Mouse (Mus musculus) ES-E14 (cell line): ENCODE results near the gene Sult6b2. TPM values are rescaled to one million over a fixed set of nuclear protein-coding genes. Genes with fewer than 3 reads are reported as not detected.

Source experiments
- DNase-seq: peaks from one replicate; pipeline ENCODE4 v3.0.0-alpha.2; 2013; ENCODE audit warnings: low read depth, low spot score
- H3K27ac ChIP-seq: 2 replicates; pipeline ENCODE4 v1.5.1; 2012; ENCODE audit warnings: low read depth, mild to moderate bottlenecking, low read length, moderate library complexity, mixed read lengths; ENCODE audit not compliant: poor library complexity, insufficient read depth, severe bottlenecking
- H3K36me3 ChIP-seq: 2 replicates; pipeline ENCODE4 v1.6.1; 2012; ENCODE audit warnings: mild to moderate bottlenecking, low read length, moderate library complexity, mixed read lengths; ENCODE audit not compliant: control insufficient read depth, poor library complexity, insufficient read depth, severe bottlenecking
- H3K4me1 ChIP-seq, 2 experiments: fragments of 150-350 bp in 1 of 2; sonication (generic) in 1 of 2; 2 replicates each; pipeline ENCODE4 v1.6.1; 2012; ENCODE audit warnings: low read length in 2 of 2, mild to moderate bottlenecking in 1 of 2, mixed read lengths in 1 of 2; ENCODE audit not compliant: control insufficient read depth in 2 of 2, insufficient read depth in 2 of 2, poor library complexity in 1 of 2
- H3K4me3 ChIP-seq, 2 experiments: fragments of 150-350 bp in 1 of 2; sonication (generic) in 1 of 2; 2 replicates each; pipeline ENCODE4 v1.5.1; 2012; ENCODE audit warnings: low read length in 2 of 2, low read depth in 1 of 2, mild to moderate bottlenecking in 1 of 2, mixed read lengths in 1 of 2; ENCODE audit not compliant: insufficient read depth in 1 of 2, poor library complexity in 1 of 2, severe bottlenecking in 1 of 2
- H3K9ac ChIP-seq: 2 replicates; pipeline ENCODE4 v1.6.1; 2012; ENCODE audit warnings: low read depth, mild to moderate bottlenecking, low read length, mixed read lengths; ENCODE audit not compliant: poor library complexity, insufficient read depth, severe bottlenecking
- H3K9me3 ChIP-seq: fragments of 150-350 bp; sonication (generic); 2 replicates; pipeline ENCODE4 v1.6.1; 2012; ENCODE audit warnings: low read depth, mild to moderate bottlenecking, low read length; ENCODE audit not compliant: control insufficient read depth, insufficient read depth
- CHD2 ChIP-seq: IDR thresholded peaks from 2 replicates; pipeline ENCODE4 v1.6.1; 2014; ENCODE audit warnings: mild to moderate bottlenecking, low read depth, low read length, inconsistent platforms
- HCFC1 ChIP-seq: IDR thresholded peaks from 2 replicates; pipeline ENCODE4 v1.6.1; 2012; ENCODE audit warnings: low read length, inconsistent platforms, borderline replicate concordance; ENCODE audit not compliant: insufficient read depth
- MAFK ChIP-seq: IDR thresholded peaks from 2 replicates; pipeline ENCODE4 v1.6.1; 2014; ENCODE audit warnings: mild to moderate bottlenecking, low read depth, low read length, inconsistent platforms; ENCODE audit not compliant: insufficient read depth
- ZC3H11A ChIP-seq: IDR thresholded peaks from 2 replicates; pipeline ENCODE4 v1.6.1; 2012; ENCODE audit warnings: low read depth, mild to moderate bottlenecking, inconsistent platforms, low read length, borderline replicate concordance
- ZNF384 ChIP-seq: IDR thresholded peaks from 2 replicates; pipeline ENCODE4 v1.6.1; 2012; ENCODE audit warnings: low read depth, low read length, inconsistent platforms
- in situ Hi-C, 2 experiments: fragments of 600-800 bp; cut with MboI; formaldehyde crosslinking; loops; one replicate each; pipeline ENCODE4 v1.15.1; 2025; ENCODE audit warnings: low sequenced_read_pairs in 2 of 2, inconsistent platforms in 1 of 2; ENCODE audit not compliant: unreplicated experiment in 2 of 2
- total RNA-seq: library from RNA; depleted of rRNA; stranded (reverse); fragments of 300-350 nt; gene quantifications from 2 replicates; pipeline ENCODE4 v1.2.3, GENCODE M21; 2012

Gene Sult6b2
- total RNA-seq, 1 experiment = 0.31 TPM

GRCm38 (mm10) chr6:142847914-142848674 is 43.8 kb upstream of the Sult6b2 start:
- in situ Hi-C loops = no loop called here
- no peaks in the 10 kb centered on the region for H3K4me1 ChIP-seq

GRCm38 (mm10) chr6:142846855-142847254 is 42.6 kb upstream of the Sult6b2 start:
- Histone ChIP-seq H3K9me3 (no peaks in the 10 kb centered on the region), H3K9ac (no peak overlapping the region), H3K4me3 (no peak overlapping the region), H3K27ac (no peak overlapping the region), H3K36me3 (peaks cover 2% of the 10 kb centered on the region; the same call in 1 of the 2 replicates), H3K4me1 (no peaks in the 10 kb centered on the region)
- no peak for DNase-seq
- no peak for TF ChIP-seq ZNF384
- in situ Hi-C loops = no loop called here

More at GRCm38 (mm10) chr6:142847914-142848674, 43.8 kb upstream of the Sult6b2 start:
- TF ChIP-seq CHD2 (no peak), ZNF384 (no peak), HCFC1 (no peak), ZC3H11A (no peak), MAFK (no peak)
- Histone ChIP-seq H3K9ac (no peak overlapping the region), H3K9me3 (no peaks in the 10 kb centered on the region), H3K4me3 (no peak overlapping the region), H3K36me3 (peaks cover 2% of the 10 kb centered on the region; the same call in 1 of the 2 replicates), H3K27ac (no peak overlapping the region)
- no peak for DNase-seq

DNA sequence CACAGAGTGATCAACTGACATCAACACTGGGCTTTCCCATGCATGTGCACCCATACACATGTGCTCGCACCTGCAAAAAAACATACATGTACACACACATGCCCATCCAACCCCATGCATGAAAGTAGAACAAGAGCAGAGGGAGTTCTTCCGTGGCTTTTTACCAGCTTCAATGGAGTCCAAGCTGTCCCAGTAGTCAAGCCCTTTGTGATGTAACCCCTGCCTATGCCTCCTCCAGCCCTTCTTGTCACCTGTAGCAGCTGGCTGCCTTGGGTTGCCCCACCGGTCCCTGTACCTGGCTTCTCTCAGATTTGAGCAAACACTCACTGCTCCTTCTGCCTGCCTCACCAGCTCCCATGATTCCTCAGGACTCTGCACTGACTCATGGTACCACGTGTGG is 40.8 kb upstream of the Sult6b2 start:
- no peak for TF ChIP-seq HCFC1
- no peak for TF ChIP-seq CHD2
- TF ChIP-seq ZC3H11A = no peak
- TF ChIP-seq ZNF384 = no peak
- TF ChIP-seq MAFK = no peak
- no peaks in the 10 kb centered on the region for H3K9me3 ChIP-seq
- in situ Hi-C loops = no loop called here
- no peak for DNase-seq
- no peak overlapping the region for H3K27ac ChIP-seq
- no peak overlapping the region for H3K4me3 ChIP-seq
- H3K4me1 ChIP-seq = no peaks in the 10 kb centered on the region
- no peak overlapping the region for H3K9ac ChIP-seq
- H3K36me3 ChIP-seq = no peaks in the 10 kb centered on the region

GRCm38 (mm10) chr6:142844061-142844460 is 39.8 kb upstream of the Sult6b2 start:
- TF ChIP-seq CHD2 = no peak
- TF ChIP-seq HCFC1 = no peak
- no peak for TF ChIP-seq MAFK
- TF ChIP-seq ZC3H11A = no peak
- no peak for TF ChIP-seq ZNF384
- DNase-seq = no peak
- no peak overlapping the region for H3K4me3 ChIP-seq
- no peak overlapping the region for H3K9ac ChIP-seq
- in situ Hi-C loops = no loop called here
- H3K27ac ChIP-seq = no peak overlapping the region
- no peaks in the 10 kb centered on the region for H3K36me3 ChIP-seq
- H3K4me1 ChIP-seq = no peaks in the 10 kb centered on the region
- H3K9me3 ChIP-seq = no peaks in the 10 kb centered on the region
